In the genomic region with DNA sequence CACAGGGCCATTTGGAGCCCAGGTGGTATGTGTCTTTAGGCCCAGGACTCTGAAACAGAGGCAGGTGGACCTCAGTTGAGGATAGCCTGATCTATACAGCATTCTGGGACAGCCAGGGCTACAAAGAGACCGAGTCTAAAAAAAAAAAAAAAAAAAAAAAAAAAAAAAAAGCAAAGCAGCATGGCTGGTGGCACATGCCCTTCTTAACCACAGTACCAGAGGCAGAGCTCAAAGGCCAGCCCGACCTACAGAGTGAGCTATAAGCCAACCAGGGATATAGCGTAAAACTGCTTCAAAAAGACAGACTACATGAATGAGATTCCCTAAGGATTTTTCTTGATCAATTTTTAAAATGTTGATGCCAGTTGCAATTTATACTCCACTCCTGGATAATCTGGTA, we compare ENCODE assay signal across 9 mouse cellular contexts. TPM values are rescaled to one million over a fixed set of nuclear protein-coding genes. Genes with fewer than 3 reads are reported as not detected.
A peak's percentile ranks its signal among the peaks of the same experiment; 100 is the strongest.
DNase-seq lines count a peak whose midpoint lies in the region; ATAC-seq and TF ChIP-seq lines count a peak whose summit lies in the region.
"Had no signal": no experiment of that assay in that cellular context is flagged by ENCODE, and none has a peak within 500 bp of the region (broad histone marks: within the 10 kb centered on the region; RNA-seq: fewer than 3 reads in every experiment).

No protein-coding gene starts in this region.

- H3K4me3 ChIP-seq in heart, embryonic 16.5 days (ENCODE audit: low read length): no peak overlapping the region
- no peak overlapping the region for H3K4me3 ChIP-seq in lung, embryonic 14.5 days (ENCODE audit: low read depth, low read length)
- H3K4me3 ChIP-seq in brown adipose tissue, adult 24 weeks (ENCODE audit: insufficient read depth, low read depth, low read length): no peak overlapping the region
- H3K4me3 ChIP-seq in macrophage (ENCODE audit: inconsistent target): no peak overlapping the region

- H3K4me2 ChIP-seq in heart, embryonic 16.5 days (ENCODE audit: low read depth, low read length): 0 out of 2 replicates have a peak overlapping the region, but pooled peaks have one; percentile 0
- no peak overlapping the region for H3K4me2 ChIP-seq in lung, embryonic 14.5 days

- H3K9me3 ChIP-seq in heart, embryonic 16.5 days (replicated peaks; ENCODE audit: control insufficient read depth, low read length): no peaks in the 10 kb centered on the region
- no peaks in the 10 kb centered on the region for H3K9me3 ChIP-seq in lung, embryonic 14.5 days (ENCODE audit: low read depth, low read length)

- no peak for DNase-seq in heart, postnatal 25 days (ENCODE audit: low spot score)
- DNase-seq in lung, embryonic 14.5 days: no peak
- DNase-seq in lung, adult 18-20 months: no peak
- DNase-seq in retina, embryonic 14.5 days (ENCODE audit: low spot score): no peak
- no peak for DNase-seq in lung, postnatal 36 days
- DNase-seq: gastrocnemius, postnatal 10 days had no signal

- ATAC-seq in heart, embryonic 16.5 days (replicated peaks; ENCODE audit: extremely low read depth, insufficient read depth, low FRiP score): no peak
- ATAC-seq in lung, embryonic 14.5 days (ENCODE audit: insufficient read depth): no peak

- 67% methylated on average over 3 of the region's 3 CpGs for WGBS in heart, embryonic 16.5 days
- WGBS in lung, embryonic 14.5 days: 83% methylated on average over 3 of the region's 3 CpGs
- WGBS in macrophage (ENCODE audit: missing documents): 64% methylated on average over 3 of the region's 3 CpGs

- no peak overlapping the region for H3K9ac ChIP-seq in heart, embryonic 16.5 days (ENCODE audit: low read length)
- no peak overlapping the region for H3K9ac ChIP-seq in lung, embryonic 14.5 days

- peaks cover 5% of the 10 kb centered on the region; the same call in 1 of the 2 replicates for H3K36me3 ChIP-seq in heart, embryonic 16.5 days (ENCODE audit: control insufficient read depth, insufficient read depth)
- H3K36me3 ChIP-seq in lung, embryonic 14.5 days (ENCODE audit: insufficient read depth): peaks cover 56% of the 10 kb centered on the region
- H3K36me3 ChIP-seq in macrophage (ENCODE audit: inconsistent target): peaks cover 3% of the 10 kb centered on the region; the same call in 1 of the 2 replicates

- H3K4me1 ChIP-seq in heart, embryonic 16.5 days (ENCODE audit: control insufficient read depth, insufficient read depth, low read length): peaks cover 50% of the 10 kb centered on the region
- H3K4me1 ChIP-seq in lung, embryonic 14.5 days (ENCODE audit: insufficient read depth): peaks cover 28% of the 10 kb centered on the region
- H3K4me1 ChIP-seq in brown adipose tissue, adult 24 weeks (ENCODE audit: control insufficient read depth, insufficient read depth, insufficient read length, low read length): peaks cover 33% of the 10 kb centered on the region

- peak overlapping the region; percentile 64 for H3K27ac ChIP-seq in heart, embryonic 16.5 days (ENCODE audit: low read length)
- 0 out of 2 replicates have a peak overlapping the region, but pooled peaks have one; percentile 54 for H3K27ac ChIP-seq in lung, embryonic 14.5 days (ENCODE audit: low read depth)
- peak overlapping the region; percentile 87 for H3K27ac ChIP-seq in brown adipose tissue, adult 24 weeks (replicated peaks; ENCODE audit: low read depth, low read length)
- H3K27ac ChIP-seq in macrophage: peak overlapping the region; percentile 93

- H3K79me2 ChIP-seq in macrophage (ENCODE audit: inconsistent target): peaks cover 100% of the 10 kb centered on the region

- intact Hi-C loops in heart, postnatal 25 days (cut with DNase I): no loop called here

- H3K27me3 ChIP-seq in heart, embryonic 16.5 days (ENCODE audit: control insufficient read depth, insufficient read depth, low read length): no peaks in the 10 kb centered on the region
- H3K27me3 ChIP-seq in lung, embryonic 14.5 days (ENCODE audit: insufficient read depth, low read length): no peaks in the 10 kb centered on the region

- no peak for TF ChIP-seq CTCF in lung, embryonic 14.5 days (IDR thresholded peaks at IDR 0.05; ENCODE audit: low read depth)

RNA-seq across cellular contexts. Expression of a gene that starts 9.5 kb away (rescaled TPM):
- polyA plus RNA-seq in heart, embryonic 16.5 days (2015; fragmentation: Nextera tagmentation; extraction: Ambion mirVana): 33.1 and 36.5 TPM in 2 replicates
- total RNA-seq in heart, postnatal 25 days (2021): 10 to 100 TPM; 40.4 to 41.2 TPM
- 58.7 and 62.1 TPM in 2 replicates for polyA plus RNA-seq in lung, embryonic 14.5 days (2014; fragmentation: Nextera tagmentation; extraction: Ambion mirVana)
- polyA plus RNA-seq in brown adipose tissue, adult 24 weeks (2012; ENCODE audit: insufficient read depth, insufficient read length, missing spikeins): 22.6 and 29.2 TPM in 2 replicates
- 100 to 1,000 TPM; 403 to 732 (median 510) TPM for total RNA-seq in macrophage (2018; cell fraction: chromatin; rRNA removed)
- total RNA-seq in macrophage (2018; cell fraction: cytosol; rRNA removed): 10 to 100 TPM; 21.1 to 41.7 (median 26.6) TPM
- 100 to 1,000 TPM; 110 to 331 (median 224) TPM for total RNA-seq in macrophage (2018; cell fraction: nucleus; rRNA removed)
- polyA plus RNA-seq in macrophage (2018): 11.4 to 34.5 TPM (median 15.8 TPM) in 3 replicates
